Mouse (Mus musculus) liver, embryonic 14.5 days (tissue): ENCODE measurements at regions not wholly inside any gene's neighbourhood (a gene's known extent, or its start where the extent isn't known, plus 50 kb on each side); places are given as distances from the start of the nearest gene placed in this dataset.

Source experiments
- CTCF ChIP-seq: IDR thresholded peaks from 2 replicates; pipeline ENCODE4 v1.5.1; 2016; ENCODE audit warnings: antibody characterized with exemption, low read depth, control low read depth
- EP300 ChIP-seq: IDR thresholded peaks from 2 replicates; pipeline ENCODE4 v1.6.1; 2016; ENCODE audit warnings: antibody characterized with exemption, low read depth

DNA sequence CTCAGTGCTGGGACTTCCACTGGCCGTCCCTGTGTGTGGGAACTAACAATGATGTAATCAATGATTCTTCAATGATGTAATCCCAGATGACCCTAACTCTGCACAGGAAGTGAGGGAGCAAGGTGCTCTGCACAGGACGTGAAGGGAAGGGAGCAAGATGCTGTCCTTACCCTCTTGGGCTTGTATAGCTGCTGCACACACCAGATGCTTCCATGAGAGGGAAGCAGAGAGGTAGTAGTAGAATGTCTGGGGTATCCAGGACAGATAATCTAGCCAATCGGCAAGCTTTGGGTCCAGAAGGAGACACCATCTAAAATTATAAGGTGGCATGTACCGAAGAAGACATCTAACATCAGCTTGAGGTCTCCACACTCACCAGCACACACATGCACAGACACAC, 314.3 kb downstream of the Cdh26 start:
- no peak for TF ChIP-seq EP300
- TF ChIP-seq CTCF = no peak
